Comparison of ENCODE assay signal across 7 mouse cellular contexts in the genomic region with DNA sequence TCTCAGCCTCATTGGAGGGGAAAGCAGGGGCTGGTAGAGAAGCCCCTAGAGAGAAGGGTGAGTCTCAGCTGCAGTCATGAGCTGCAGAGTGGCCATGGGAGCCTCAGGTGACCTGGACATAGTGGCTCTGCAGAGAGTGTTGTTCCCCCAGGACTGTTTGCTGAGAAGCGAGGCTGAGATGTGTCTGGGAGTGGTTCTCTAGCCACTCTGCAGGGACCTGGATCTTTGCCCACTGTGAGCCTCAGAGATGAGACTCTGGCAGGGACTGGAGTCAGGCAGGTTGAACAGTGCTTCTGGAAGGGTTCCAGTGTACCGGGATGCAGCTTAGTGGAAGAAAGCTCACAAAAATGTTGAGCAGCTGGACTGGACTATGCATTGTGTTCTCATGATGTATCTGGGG.
DNase-seq lines count a peak whose midpoint lies in the region.

No protein-coding gene starts in this region.

- intact Hi-C loops in left cerebral cortex, postnatal 4 days (cut with DNase I), result no loop called here
- intact Hi-C loops in left cerebral cortex, postnatal 14 days (cut with DNase I), result no loop called here

- DNase-seq in left cerebral cortex, postnatal 4 days, result peak; percentile 80
- DNase-seq in left cerebral cortex, adult 8-10 months (ENCODE audit: low spot score in 2 of 2), result no peak
- peak; percentile 23 for DNase-seq in Muller cell, postnatal 12 days (ENCODE audit: inconsistent ontology term)
- DNase-seq in adrenal gland, postnatal 25 days, result peak; percentile 23
- peak; percentile 80 to 85 for DNase-seq in cerebellum, postnatal 14 days
- DNase-seq in thymus, adult 18-20 months, result no peak
- DNase-seq in left cerebral cortex, postnatal 14 days (ENCODE audit: low spot score in 2 of 2), result no peak

Comparison
In these comparisons a context has a peak if more than half of its experiments do, and no peak if none do; other contexts are left out.
1. DNase-seq: peak in left cerebral cortex, postnatal 4 days (single experiment), Muller cell, postnatal 12 days (single experiment), adrenal gland, postnatal 25 days (single experiment) and cerebellum, postnatal 14 days (2 of 2); none in left cerebral cortex, adult 8-10 months (0 of 2), thymus, adult 18-20 months (0 of 2) and left cerebral cortex, postnatal 14 days (0 of 2).